Mouse (Mus musculus) embryonic facial prominence, embryonic 15.5 days (tissue): ENCODE results near the gene H2-DMb1. TPM values are rescaled to one million over a fixed set of nuclear protein-coding genes. Genes with fewer than 3 reads are reported as not detected.

ENCODE experiments used
- ATAC-seq: fragments of 200-750 bp; cut with Nextera tagmentation; 2 replicates; pipeline ENCODE4 v1.8.0; 2017; ENCODE audit warnings: low read depth, moderate TSS enrichment; ENCODE audit not compliant: insufficient number of reproducible peaks, low FRiP score, low TSS enrichment
- H3K27ac ChIP-seq: fragments of 300-500 bp; sonication (generic); replicated peaks from 2 replicates; pipeline ENCODE4 v1.5.1; 2015; ENCODE audit warnings: mild to moderate bottlenecking, inconsistent platforms
- H3K27me3 ChIP-seq: fragments of 300-500 bp; sonication (generic); 2 replicates; pipeline ENCODE4 v1.6.1; 2015; ENCODE audit warnings: inconsistent platforms
- H3K36me3 ChIP-seq: fragments of 300-500 bp; sonication (generic); 2 replicates; pipeline ENCODE4 v1.6.1; 2015; ENCODE audit warnings: mild to moderate bottlenecking, inconsistent platforms
- H3K4me1 ChIP-seq: fragments of 300-500 bp; sonication (generic); 2 replicates; pipeline ENCODE4 v1.6.1; 2015; ENCODE audit warnings: inconsistent platforms
- H3K4me2 ChIP-seq: fragments of 300-500 bp; sonication (generic); replicated peaks from 2 replicates; pipeline ENCODE4 v1.6.1; 2015; ENCODE audit warnings: mild to moderate bottlenecking, inconsistent platforms
- H3K4me3 ChIP-seq: fragments of 300-500 bp; sonication (generic); replicated peaks from 2 replicates; pipeline ENCODE4 v1.5.1; 2015; ENCODE audit warnings: mild to moderate bottlenecking, inconsistent platforms
- H3K9ac ChIP-seq: fragments of 300-500 bp; sonication (generic); 2 replicates; pipeline ENCODE4 v1.6.1; 2015; ENCODE audit warnings: inconsistent platforms
- H3K9me3 ChIP-seq: fragments of 300-500 bp; sonication (generic); replicated peaks from 2 replicates; pipeline ENCODE4 v1.6.1; 2016; ENCODE audit warnings: inconsistent platforms
- WGBS: fragments of 180-500 bp; shearing (Covaris S2); methylation state at CpG from one replicate; pipeline ENCODE4 v1.1.7; 2015; 5-methylcytosine and 5-hydroxymethylcytosine counted together
- polyA plus RNA-seq: library from polyadenylated mRNA; unstranded; fragments of >200 nt; fragmentation: Nextera tagmentation; extraction: Ambion mirVana; gene quantifications from 2 replicates; pipeline ENCODE4 v1.2.1, GENCODE M21; 2015

H2-DMb1 gene
- polyA plus RNA-seq, 1 experiment from 2014 or later: 3.8 TPM

DNA sequence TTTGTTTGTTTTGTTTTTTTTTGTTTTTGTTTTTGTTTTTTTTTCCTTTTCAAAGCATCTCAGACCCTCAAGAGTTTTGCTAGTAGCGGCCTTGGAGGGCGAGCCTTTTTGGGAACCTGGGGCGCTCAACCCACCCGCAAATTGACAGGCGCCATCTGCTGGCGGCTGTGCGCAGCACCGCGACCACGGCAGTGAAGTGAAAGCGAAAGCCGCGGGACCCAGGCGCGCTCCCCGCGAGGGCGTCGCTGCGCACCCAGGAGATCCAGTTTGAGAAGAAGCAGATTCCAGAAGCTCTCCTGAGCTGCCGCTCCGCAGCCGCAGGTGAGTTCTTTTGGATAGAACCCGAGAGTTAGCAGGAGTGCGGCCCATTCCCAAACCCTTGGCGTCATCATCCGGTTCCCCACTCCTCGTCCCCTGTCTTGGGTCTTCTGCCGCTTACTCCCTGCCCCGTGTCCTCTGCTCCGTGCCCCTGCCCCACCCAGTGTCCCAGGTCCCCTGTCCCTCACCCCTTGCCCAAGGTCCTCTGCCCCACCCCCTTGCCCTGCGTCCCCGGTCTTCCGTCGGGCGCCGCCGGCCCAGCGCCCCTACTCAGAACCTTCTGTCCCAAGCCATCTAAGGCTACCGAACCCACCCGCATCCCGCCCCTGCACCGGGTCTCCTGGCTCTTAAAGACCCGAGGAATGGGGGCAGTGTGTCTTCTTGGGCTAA is 51.6 kb downstream of the H2-DMb1 start:
- H3K9me3 ChIP-seq: no peaks in the 10 kb centered on the region
- ATAC-seq: peak; percentile 69; the same call in 1 of the 2 replicates
- under 1% methylated on average over 44 of the region's 44 CpGs for WGBS
- no peaks in the 10 kb centered on the region for H3K36me3 ChIP-seq
- H3K4me2 ChIP-seq: peak overlapping the region; percentile 79
- peaks cover 44% of the 10 kb centered on the region for H3K27me3 ChIP-seq
- peaks cover 8% of the 10 kb centered on the region for H3K4me1 ChIP-seq
- peak overlapping the region; percentile 35; the same call in 1 of the 2 replicates for H3K9ac ChIP-seq
- peak overlapping the region; percentile 62 for H3K4me3 ChIP-seq
- H3K27ac ChIP-seq: no peak overlapping the region

DNA sequence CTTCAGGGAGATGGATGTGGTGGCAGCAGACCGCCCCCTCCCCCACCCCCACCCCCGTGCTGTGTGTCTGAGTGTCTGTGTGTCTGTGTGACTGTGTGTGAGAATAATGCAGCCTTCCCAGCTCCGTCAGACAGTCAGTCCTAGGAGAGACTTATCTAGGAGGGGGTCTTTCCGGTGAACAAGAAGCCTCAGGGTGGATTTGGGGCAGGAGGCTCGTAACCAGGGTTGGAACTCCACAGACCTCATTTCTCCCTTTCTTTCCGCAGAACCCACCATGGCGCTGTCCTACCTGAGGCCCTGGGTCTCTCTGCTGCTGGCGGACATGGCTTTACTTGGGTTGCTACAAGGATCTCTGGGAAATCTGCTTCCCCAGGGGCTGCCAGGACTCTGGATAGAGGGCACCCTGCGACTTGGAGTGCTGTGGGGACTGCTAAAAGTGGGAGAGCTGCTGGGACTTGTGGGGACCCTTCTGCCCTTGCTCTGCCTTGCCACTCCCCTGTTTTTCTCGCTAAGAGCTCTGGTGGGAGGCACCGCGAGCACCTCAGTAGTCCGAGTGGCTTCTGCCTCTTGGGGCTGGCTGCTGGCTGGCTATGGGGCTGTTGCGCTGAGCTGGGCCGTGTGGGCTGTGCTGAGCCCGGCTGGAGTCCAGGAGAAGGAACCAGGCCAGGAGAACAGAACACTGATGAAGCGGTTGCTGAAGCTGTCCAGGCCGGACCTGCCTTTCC is 52.3 kb downstream of the H2-DMb1 start:
- no peak for ATAC-seq
- H3K4me3 ChIP-seq: peak overlapping the region; percentile 62
- peak overlapping the region; percentile 79 for H3K4me2 ChIP-seq
- peak overlapping the region; percentile 35; the same call in 1 of the 2 replicates for H3K9ac ChIP-seq
- peaks cover 8% of the 10 kb centered on the region for H3K4me1 ChIP-seq
- H3K27me3 ChIP-seq: peaks cover 45% of the 10 kb centered on the region
- H3K36me3 ChIP-seq: no peaks in the 10 kb centered on the region
- 11% methylated on average over 18 of the region's 18 CpGs for WGBS
- no peak overlapping the region for H3K27ac ChIP-seq
- H3K9me3 ChIP-seq: no peaks in the 10 kb centered on the region

DNA sequence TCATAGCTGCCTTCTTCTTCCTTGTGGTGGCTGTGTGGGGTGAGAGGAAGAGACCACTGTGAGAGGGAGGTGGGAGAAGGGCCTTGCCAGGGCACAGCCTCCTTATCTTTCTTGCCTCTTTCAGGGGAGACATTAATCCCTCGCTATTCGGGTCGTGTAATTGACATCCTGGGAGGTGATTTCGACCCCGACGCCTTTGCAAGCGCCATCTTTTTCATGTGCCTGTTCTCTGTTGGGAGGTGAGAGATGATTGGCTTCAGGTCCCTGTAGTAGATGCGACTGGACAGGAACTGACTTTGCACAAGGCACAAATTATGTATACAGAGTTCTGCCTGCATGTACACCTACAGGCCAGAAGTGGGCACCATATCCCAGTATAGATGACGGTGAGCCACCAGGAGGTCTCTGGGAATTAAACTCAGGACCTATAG is 52.9 kb downstream of the H2-DMb1 start:
- 18% methylated on average over 9 of the region's 9 CpGs for WGBS
- Histone ChIP-seq H3K4me2 (peak overlapping the region; percentile 79), H3K27me3 (peaks cover 48% of the 10 kb centered on the region)

DNA sequence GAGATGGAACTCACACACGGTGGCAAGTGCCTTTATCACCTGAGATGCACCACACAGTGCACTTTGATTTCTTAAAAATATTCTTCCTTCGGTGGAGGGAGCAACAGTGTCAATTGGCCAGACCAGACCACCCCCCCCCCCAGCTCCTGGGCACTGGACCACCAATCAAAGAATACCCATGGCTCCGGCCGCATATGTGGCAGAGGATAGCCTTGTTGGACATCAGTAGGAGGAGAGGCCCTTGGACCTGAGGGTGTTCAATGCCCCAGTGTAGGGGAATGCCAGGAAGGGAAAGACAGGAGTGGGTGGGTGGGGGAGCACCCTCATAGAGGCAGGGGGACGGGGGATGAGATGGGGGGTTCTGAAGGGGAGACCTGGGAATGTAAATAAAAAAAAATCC is 53.9 kb downstream of the H2-DMb1 start:
- no peak overlapping the region for H3K27ac ChIP-seq
- peaks cover 8% of the 10 kb centered on the region for H3K4me1 ChIP-seq
- ATAC-seq: no peak
- 85% methylated on average over 5 of the region's 5 CpGs for WGBS
- peaks cover 50% of the 10 kb centered on the region for H3K27me3 ChIP-seq
- H3K36me3 ChIP-seq: no peaks in the 10 kb centered on the region
- H3K4me3 ChIP-seq: no peak overlapping the region
- H3K4me2 ChIP-seq: no peak overlapping the region
- no peaks in the 10 kb centered on the region for H3K9me3 ChIP-seq
- no peak overlapping the region for H3K9ac ChIP-seq

More for the DNA sequence above, 52.9 kb downstream of the H2-DMb1 start:
- Histone ChIP-seq H3K27ac (no peak overlapping the region), H3K4me3 (no peak overlapping the region), H3K36me3 (no peaks in the 10 kb centered on the region), H3K4me1 (peaks cover 8% of the 10 kb centered on the region), H3K9me3 (no peaks in the 10 kb centered on the region), H3K9ac (no peak overlapping the region)
- no peak for ATAC-seq

DNA sequence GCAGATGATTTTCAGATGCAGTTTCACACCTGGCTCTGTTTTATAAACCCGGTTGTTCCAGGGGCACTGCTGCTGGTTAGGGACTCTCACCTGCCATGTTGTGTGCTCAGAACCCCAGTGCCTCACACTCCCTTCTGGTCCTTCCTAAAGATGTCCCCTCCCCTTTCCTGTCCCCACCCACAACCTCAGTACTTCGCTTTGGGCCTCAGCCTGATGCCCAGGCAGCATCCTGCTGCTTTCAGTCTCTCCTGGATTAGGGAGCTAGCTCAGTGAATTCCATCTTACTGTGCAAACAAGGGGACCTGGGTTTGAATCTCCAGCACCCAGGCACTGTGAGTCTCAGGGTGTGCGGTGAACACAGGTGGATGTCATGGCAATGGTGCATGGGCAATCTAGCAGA is 54.6 kb downstream of the H2-DMb1 start:
- WGBS: 62% methylated on average over 3 of the region's 3 CpGs
- no peak for ATAC-seq
- no peak overlapping the region for H3K27ac ChIP-seq
- peaks cover 56% of the 10 kb centered on the region for H3K27me3 ChIP-seq
- H3K9ac ChIP-seq: no peak overlapping the region
- no peaks in the 10 kb centered on the region for H3K9me3 ChIP-seq
- no peak overlapping the region for H3K4me2 ChIP-seq
- H3K4me1 ChIP-seq: peaks cover 8% of the 10 kb centered on the region
- no peak overlapping the region for H3K4me3 ChIP-seq
- no peaks in the 10 kb centered on the region for H3K36me3 ChIP-seq

DNA sequence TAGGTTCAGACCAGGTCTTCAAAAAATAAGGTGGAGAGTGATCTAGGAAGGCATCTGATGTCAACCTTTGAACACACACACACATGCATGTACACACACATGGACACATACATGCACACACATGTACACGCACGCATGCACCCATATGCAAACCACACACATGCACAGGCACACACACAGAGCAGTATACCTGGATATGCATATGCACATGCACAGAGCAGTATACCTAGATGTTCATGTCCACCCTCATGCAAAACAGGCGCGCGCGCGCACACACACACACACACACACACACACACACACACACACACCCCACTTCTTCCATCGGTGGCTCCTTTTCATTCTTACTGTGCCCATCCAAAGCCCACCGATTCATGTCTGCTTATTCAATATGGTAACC is 55.0 kb downstream of the H2-DMb1 start:
- no peaks in the 10 kb centered on the region for H3K36me3 ChIP-seq
- no peak overlapping the region for H3K9ac ChIP-seq
- no peak for ATAC-seq
- no peak overlapping the region for H3K4me2 ChIP-seq
- H3K27me3 ChIP-seq: peaks cover 60% of the 10 kb centered on the region
- H3K4me3 ChIP-seq: no peak overlapping the region
- H3K27ac ChIP-seq: no peak overlapping the region
- H3K9me3 ChIP-seq: no peaks in the 10 kb centered on the region
- H3K4me1 ChIP-seq: peaks cover 8% of the 10 kb centered on the region
- 97% methylated on average over 9 of the region's 9 CpGs for WGBS

DNA sequence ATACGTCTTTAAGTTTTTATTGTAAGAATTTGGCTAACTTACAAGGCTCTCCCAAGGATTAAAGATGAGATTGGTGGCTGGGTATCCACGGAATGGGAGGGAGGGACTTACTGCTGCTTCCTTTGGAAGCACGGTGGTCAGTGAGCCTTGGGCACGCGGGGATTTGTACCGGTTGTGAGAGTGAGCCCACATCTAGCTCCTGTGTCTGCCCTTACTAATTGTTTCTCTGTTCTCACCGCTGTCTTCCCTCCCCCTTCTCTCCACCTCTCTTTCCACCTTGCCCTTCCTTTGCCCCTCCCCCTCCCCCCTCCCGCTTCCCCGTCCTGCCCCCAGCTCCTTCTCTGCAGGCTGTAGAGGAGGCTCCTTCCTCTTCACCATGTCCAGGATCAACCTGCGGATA is 55.5 kb downstream of the H2-DMb1 start:
- WGBS: 22% methylated on average over 10 of the region's 10 CpGs

DNA sequence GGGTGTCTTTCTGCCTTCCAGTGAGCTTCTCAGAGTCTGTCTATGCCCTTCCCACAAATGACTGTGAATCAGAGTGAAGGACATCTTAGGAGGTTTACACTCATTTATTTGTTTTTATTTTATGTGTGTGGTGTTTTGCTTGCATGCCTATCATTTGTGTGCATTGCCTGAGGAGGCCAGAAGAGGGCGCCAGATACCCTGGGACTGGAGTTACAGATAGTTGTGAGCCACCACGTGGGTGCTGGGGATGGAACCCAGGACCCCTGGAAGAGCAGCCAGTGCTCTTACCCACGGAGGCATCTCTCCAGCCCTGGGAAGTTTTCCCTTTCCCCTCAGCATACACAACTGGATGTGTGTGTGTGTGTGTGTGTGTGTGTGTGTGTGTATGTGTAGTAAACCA is 56.8 kb downstream of the H2-DMb1 start:
- H3K4me2 ChIP-seq: no peak overlapping the region
- H3K9ac ChIP-seq: no peak overlapping the region
- no peak for ATAC-seq
- H3K27me3 ChIP-seq: peaks cover 71% of the 10 kb centered on the region
- H3K9me3 ChIP-seq: no peaks in the 10 kb centered on the region
- H3K4me1 ChIP-seq: peaks cover 8% of the 10 kb centered on the region
- no peak overlapping the region for H3K27ac ChIP-seq
- no peaks in the 10 kb centered on the region for H3K36me3 ChIP-seq
- no peak overlapping the region for H3K4me3 ChIP-seq
- 42% methylated on average over 3 of the region's 3 CpGs for WGBS

More for the DNA sequence above, 55.5 kb downstream of the H2-DMb1 start:
- Histone ChIP-seq H3K4me2 (no peak overlapping the region), H3K9me3 (no peaks in the 10 kb centered on the region), H3K4me3 (no peak overlapping the region), H3K27me3 (peaks cover 64% of the 10 kb centered on the region), H3K36me3 (no peaks in the 10 kb centered on the region), H3K4me1 (peaks cover 8% of the 10 kb centered on the region), H3K27ac (no peak overlapping the region), H3K9ac (no peak overlapping the region)
- no peak for ATAC-seq

Other genes starting within 250 kb of the H2-DMb1 start
- gene Platr17, start 247.9 kb upstream of the H2-DMb1 start, polyA plus RNA-seq: 0.55 and 0.58 TPM in 2 replicates
- gene Daxx, start 243.7 kb upstream of the H2-DMb1 start, polyA plus RNA-seq: 48.5 and 51.7 TPM in 2 replicates
- 40.2 and 49.3 TPM in 2 replicates for gene Tapbp, start 237.2 kb upstream of the H2-DMb1 start, polyA plus RNA-seq
- 15.8 and 17.8 TPM in 2 replicates for gene Zbtb22, start 237.2 kb upstream of the H2-DMb1 start, polyA plus RNA-seq
- gene Rgl2, start 223.5 kb upstream of the H2-DMb1 start, polyA plus RNA-seq: 57.1 and 64.4 TPM in 2 replicates
- gene Pfdn6, start 212.7 kb upstream of the H2-DMb1 start, polyA plus RNA-seq: 145 and 163 TPM in 2 replicates
- 36.2 and 36.5 TPM in 2 replicates for gene Wdr46, start 212.4 kb upstream of the H2-DMb1 start, polyA plus RNA-seq
- 6.0 and 8.5 TPM in 2 replicates for gene B3galt4, start 201.6 kb upstream of the H2-DMb1 start, polyA plus RNA-seq
- gene Vps52, start 197.3 kb upstream of the H2-DMb1 start, polyA plus RNA-seq: 48.9 and 57.2 TPM in 2 replicates
- 1,731 and 1,878 TPM in 2 replicates for gene Rps18, start 197.1 kb upstream of the H2-DMb1 start, polyA plus RNA-seq
- 29.0 and 31.1 TPM in 2 replicates for gene H2-K1, start 152.7 kb upstream of the H2-DMb1 start, polyA plus RNA-seq
- gene Ring1, start 128.4 kb upstream of the H2-DMb1 start, polyA plus RNA-seq: 26.0 and 26.9 TPM in 2 replicates
- gene H2-Ke6, start 125.0 kb upstream of the H2-DMb1 start, polyA plus RNA-seq: 54.1 and 57.4 TPM in 2 replicates
- 229 and 234 TPM in 2 replicates for gene Slc39a7, start 121.4 kb upstream of the H2-DMb1 start, polyA plus RNA-seq
- 53.0 and 54.6 TPM in 2 replicates for gene Rxrb, start 121.3 kb upstream of the H2-DMb1 start, polyA plus RNA-seq
- gene Col11a2, start 113.6 kb upstream of the H2-DMb1 start, polyA plus RNA-seq: 53.2 and 64.3 TPM in 2 replicates
- gene H2-Oa, start 60.7 kb upstream of the H2-DMb1 start, polyA plus RNA-seq: 0.54 and 0.89 TPM in 2 replicates
- 14.0 and 15.3 TPM in 2 replicates for gene H2-DMa, start 33.5 kb upstream of the H2-DMb1 start, polyA plus RNA-seq
- 118 and 122 TPM in 2 replicates for gene Brd2, start 30.4 kb upstream of the H2-DMb1 start, polyA plus RNA-seq
- gene H2-DMb2, start 9.8 kb upstream of the H2-DMb1 start, polyA plus RNA-seq: 0.61 and 0.93 TPM in 2 replicates
- 10.7 and 11.9 TPM in 2 replicates for gene Tap1, start 34.5 kb downstream of the H2-DMb1 start, polyA plus RNA-seq
- gene Psmb9, start 34.7 kb downstream of the H2-DMb1 start, polyA plus RNA-seq: 3.3 and 4.4 TPM in 2 replicates
- 10.0 and 11.2 TPM in 2 replicates for gene Psmb8, start 44.6 kb downstream of the H2-DMb1 start, polyA plus RNA-seq
- 6.4 and 7.5 TPM in 2 replicates for gene Tap2, start 50.5 kb downstream of the H2-DMb1 start, polyA plus RNA-seq
- gene H2-Ob, start 85.8 kb downstream of the H2-DMb1 start, polyA plus RNA-seq: 0.17 and 0.43 TPM in 2 replicates
- gene H2-Ab1, start 104.6 kb downstream of the H2-DMb1 start, polyA plus RNA-seq: 10.8 and 11.7 TPM in 2 replicates
- gene H2-Aa, start 134.8 kb downstream of the H2-DMb1 start, polyA plus RNA-seq: 2.7 and 4.6 TPM in 2 replicates
- 3.6 and 5.0 TPM in 2 replicates for gene H2-Eb1, start 152.8 kb downstream of the H2-DMb1 start, polyA plus RNA-seq
- not detected in 2 replicates for gene H2-Eb2, start 172.6 kb downstream of the H2-DMb1 start, polyA plus RNA-seq
- gene Btnl2, start 201.8 kb downstream of the H2-DMb1 start, polyA plus RNA-seq: 0.24 and 0.30 TPM in 2 replicates
- 0.08 TPM in 1 of 2 replicates, not detected in the other for gene Btnl1, start 224.1 kb downstream of the H2-DMb1 start, polyA plus RNA-seq
- gene BC051142, start 245.7 kb downstream of the H2-DMb1 start, polyA plus RNA-seq: 0.45 and 0.51 TPM in 2 replicates